Mouse (Mus musculus): ENCODE results near the gene Slc25a12. TPM values are rescaled to one million over a fixed set of nuclear protein-coding genes. Genes with fewer than 3 reads are reported as not detected.

The Slc25a12 gene
- 0.85 TPM for polyA plus RNA-seq (2014; fragmentation: Illumina TruSeq; extraction: RNeasy Lipid Tissue Mini Kit (QIAGEN cat#74804); ENCODE audit: low read depth, low replicate concordance)

GRCm38 (mm10) chr2:71367125-71367880, at the start of gene Slc25a12:
Gene Slc25a12 (minus strand): TSS chr2:71367749.

GRCm38 (mm10) chr2:71388951-71389763, 21.6 kb upstream of the Slc25a12 start, which contains the start of gene Hat1:
Gene Hat1 (plus strand): TSS chr2:71388958.

Other genes starting within 250 kb of the Slc25a12 start
- gene Cybrd1, start 249.8 kb downstream of the Slc25a12 start, polyA plus RNA-seq (2014; fragmentation: Illumina TruSeq; extraction: RNeasy Lipid Tissue Mini Kit (QIAGEN cat#74804); ENCODE audit: low read depth, low replicate concordance) = 1.9 TPM
- gene Dync1i2, start 156.0 kb downstream of the Slc25a12 start, polyA plus RNA-seq (2014; fragmentation: Illumina TruSeq; extraction: RNeasy Lipid Tissue Mini Kit (QIAGEN cat#74804); ENCODE audit: low read depth, low replicate concordance) = 231 TPM
- gene Hat1, start 21.2 kb upstream of the Slc25a12 start, polyA plus RNA-seq (2014; fragmentation: Illumina TruSeq; extraction: RNeasy Lipid Tissue Mini Kit (QIAGEN cat#74804); ENCODE audit: low read depth, low replicate concordance) = 158 TPM
- 9.4 TPM for gene Metap1d, start 85.5 kb upstream of the Slc25a12 start, polyA plus RNA-seq (2014; fragmentation: Illumina TruSeq; extraction: RNeasy Lipid Tissue Mini Kit (QIAGEN cat#74804); ENCODE audit: low read depth, low replicate concordance)
- gene Dlx1, start 160.4 kb upstream of the Slc25a12 start, polyA plus RNA-seq (2014; fragmentation: Illumina TruSeq; extraction: RNeasy Lipid Tissue Mini Kit (QIAGEN cat#74804); ENCODE audit: low read depth, low replicate concordance) = 0.48 TPM
- gene Dlx2, start 179.0 kb upstream of the Slc25a12 start, polyA plus RNA-seq (2014; fragmentation: Illumina TruSeq; extraction: RNeasy Lipid Tissue Mini Kit (QIAGEN cat#74804); ENCODE audit: low read depth, low replicate concordance) = not detected

Measured in testis, adult 10 weeks (tissue).